Mouse (Mus musculus) midbrain, embryonic 14.5 days (tissue): ENCODE data around the gene Lrp2bp. TPM values are rescaled to one million over a fixed set of nuclear protein-coding genes. Genes with fewer than 3 reads are reported as not detected.
A peak's percentile ranks its signal among the peaks of the same experiment; 100 is the strongest.

Experiments used
- ATAC-seq: fragments of 200-750 bp; cut with Nextera tagmentation; 2 replicates; pipeline ENCODE4 v1.8.0; 2017; ENCODE audit warnings: moderate number of reproducible peaks, moderate library complexity; ENCODE audit not compliant: low FRiP score, low TSS enrichment
- DNase-seq: peaks from one replicate; pipeline ENCODE4 v3.0.0-alpha.2; 2015
- H3K27ac ChIP-seq: fragments of 300-500 bp; sonication (generic); replicated peaks from 2 replicates; pipeline ENCODE4 v1.5.1; 2014; ENCODE audit warnings: mild to moderate bottlenecking, low read depth, low read length, moderate library complexity
- H3K27me3 ChIP-seq: fragments of 300-500 bp; sonication (generic); 2 replicates; pipeline ENCODE4 v1.6.1; 2014; ENCODE audit warnings: low read length, control low read depth, mixed read lengths; ENCODE audit not compliant: control insufficient read depth, insufficient read depth
- H3K36me3 ChIP-seq: fragments of 300-500 bp; sonication (generic); 2 replicates; pipeline ENCODE4 v1.6.1; 2014; ENCODE audit warnings: low read length, control low read depth; ENCODE audit not compliant: control insufficient read depth, insufficient read depth
- H3K4me1 ChIP-seq: fragments of 300-500 bp; sonication (generic); 2 replicates; pipeline ENCODE4 v1.6.1; 2014; ENCODE audit warnings: mild to moderate bottlenecking, antibody characterized with exemption, low read length, control low read depth; ENCODE audit not compliant: control insufficient read depth, insufficient read depth
- H3K4me2 ChIP-seq: fragments of 300-500 bp; sonication (generic); 2 replicates; pipeline ENCODE4 v1.6.1; 2014; ENCODE audit warnings: mild to moderate bottlenecking, low read length, moderate library complexity
- H3K4me3 ChIP-seq: fragments of 300-500 bp; sonication (generic); replicated peaks from 2 replicates; pipeline ENCODE4 v1.5.1; 2014; ENCODE audit warnings: low read depth, low read length
- H3K9ac ChIP-seq: fragments of 300-500 bp; sonication (generic); replicated peaks from 2 replicates; pipeline ENCODE4 v1.6.1; 2014; ENCODE audit warnings: mild to moderate bottlenecking, low read length, moderate library complexity
- H3K9me3 ChIP-seq: fragments of 300-500 bp; sonication (generic); 2 replicates; pipeline ENCODE4 v1.6.1; 2016; ENCODE audit warnings: low read length, control low read depth, mixed read lengths; ENCODE audit not compliant: control insufficient read depth
- WGBS: fragments of 180-500 bp; shearing (Covaris S2); extraction: QIAGEN DNeasy Blood & Tissue Kit; methylation state at CpG from one replicate; pipeline ENCODE4 v1.1.7; 2014; 5-methylcytosine and 5-hydroxymethylcytosine counted together
- polyA plus RNA-seq: library from polyadenylated mRNA; unstranded; fragments of >200 nt; fragmentation: Nextera tagmentation; extraction: Ambion mirVana; gene quantifications from 2 replicates; pipeline ENCODE4 v1.2.1, GENCODE M21; 2014

Lrp2bp gene
- polyA plus RNA-seq, 1 experiment from 2014 or later, result 0.91 TPM

DNA sequence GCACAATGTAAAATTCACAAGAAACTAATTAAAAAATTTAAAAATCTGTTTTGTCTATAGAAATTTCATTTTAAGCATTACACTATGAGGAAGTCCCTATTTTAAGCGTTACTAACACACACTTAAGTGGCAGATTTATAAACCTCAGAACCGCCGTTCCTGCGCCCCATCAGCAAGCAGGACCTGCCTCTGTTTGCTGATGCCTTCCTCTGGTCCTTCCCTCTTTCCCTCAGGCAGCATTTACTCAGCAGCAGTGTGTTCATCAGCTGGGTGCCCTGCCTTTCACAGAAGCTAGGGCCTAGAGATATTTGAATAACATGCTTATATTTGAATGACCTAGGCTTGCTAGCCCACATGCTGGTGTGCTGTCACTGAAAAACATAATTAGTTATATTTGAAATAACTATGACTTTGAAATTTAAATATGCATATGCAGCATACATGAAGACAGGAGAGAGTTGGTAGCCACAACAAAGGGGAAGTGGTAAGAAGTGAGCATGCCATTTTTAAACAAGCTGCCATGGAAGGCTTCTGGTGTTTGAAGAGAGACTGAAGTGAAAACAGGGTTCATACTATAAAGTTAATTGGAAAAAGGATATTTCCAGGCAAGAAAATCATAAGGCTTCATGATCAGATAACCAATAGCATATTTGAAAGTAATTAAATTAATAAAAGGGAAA, 8.3 kb upstream of the Lrp2bp start:
- Histone ChIP-seq H3K4me2 (no peak overlapping the region), H3K4me1 (no peaks in the 10 kb centered on the region), H3K27me3 (no peaks in the 10 kb centered on the region), H3K36me3 (peaks cover 28% of the 10 kb centered on the region), H3K4me3 (no peak overlapping the region), H3K9me3 (no peaks in the 10 kb centered on the region), H3K27ac (no peak overlapping the region), H3K9ac (no peak overlapping the region)
- 92% methylated on average over 4 of the region's 4 CpGs for WGBS
- ATAC-seq (no peak), DNase-seq (no peak)

DNA sequence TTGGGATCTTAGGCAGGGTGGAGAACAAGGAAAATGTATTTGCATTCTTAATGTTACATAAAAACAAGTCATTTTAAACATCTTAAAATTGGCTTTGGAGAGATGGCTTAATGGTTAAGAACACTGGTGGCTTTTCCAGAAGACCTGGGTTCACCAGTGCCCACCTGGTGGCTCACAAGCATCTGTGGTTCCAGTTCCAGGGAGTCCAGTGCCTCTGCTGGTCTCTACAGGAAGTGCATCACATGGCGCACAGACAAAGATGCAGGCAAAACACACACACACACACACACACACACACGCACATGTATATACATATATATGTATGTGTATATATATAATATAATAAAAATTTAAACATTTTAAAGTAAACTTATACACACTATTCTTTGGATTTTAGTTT, 5.0 kb upstream of the Lrp2bp start:
- Histone ChIP-seq H3K4me2 (no peak overlapping the region), H3K9me3 (no peaks in the 10 kb centered on the region), H3K27ac (no peak overlapping the region), H3K27me3 (no peaks in the 10 kb centered on the region), H3K4me3 (no peak overlapping the region), H3K4me1 (no peaks in the 10 kb centered on the region; the same call in 1 of the 2 replicates), H3K9ac (no peak overlapping the region), H3K36me3 (peaks cover 34% of the 10 kb centered on the region)
- 100% methylated on average over 2 of the region's 2 CpGs for WGBS
- no peak for ATAC-seq
- no peak for DNase-seq

DNA sequence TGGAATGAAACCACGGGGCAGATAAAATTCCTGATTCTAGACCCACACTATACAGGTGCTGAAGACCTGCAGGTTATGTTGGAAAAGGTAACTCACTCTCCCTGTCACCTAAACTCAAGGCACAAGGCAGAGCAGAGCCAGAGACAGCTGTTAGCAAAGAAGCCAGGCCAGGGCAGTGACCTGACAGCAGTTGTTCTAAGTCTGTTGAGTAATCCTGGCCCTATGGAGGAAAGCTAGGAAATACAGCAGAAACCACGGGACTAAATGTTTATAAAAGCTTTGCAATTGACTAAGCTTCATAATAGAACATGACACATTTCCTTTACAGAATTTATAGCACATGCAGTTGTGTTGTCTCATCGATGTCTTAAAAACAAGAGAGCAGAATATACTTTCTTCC, 3.5 kb upstream of the Lrp2bp start:
- H3K4me3 ChIP-seq, result no peak overlapping the region
- no peaks in the 10 kb centered on the region for H3K9me3 ChIP-seq
- no peaks in the 10 kb centered on the region for H3K27me3 ChIP-seq
- no peak overlapping the region for H3K27ac ChIP-seq
- ATAC-seq, result no peak
- no peak overlapping the region for H3K4me2 ChIP-seq
- H3K36me3 ChIP-seq, result peaks cover 34% of the 10 kb centered on the region
- no peaks in the 10 kb centered on the region; the same call in none of the 2 replicates for H3K4me1 ChIP-seq
- DNase-seq, result no peak
- WGBS, result 92% methylated on average over 3 of the region's 3 CpGs
- no peak overlapping the region for H3K9ac ChIP-seq

DNA sequence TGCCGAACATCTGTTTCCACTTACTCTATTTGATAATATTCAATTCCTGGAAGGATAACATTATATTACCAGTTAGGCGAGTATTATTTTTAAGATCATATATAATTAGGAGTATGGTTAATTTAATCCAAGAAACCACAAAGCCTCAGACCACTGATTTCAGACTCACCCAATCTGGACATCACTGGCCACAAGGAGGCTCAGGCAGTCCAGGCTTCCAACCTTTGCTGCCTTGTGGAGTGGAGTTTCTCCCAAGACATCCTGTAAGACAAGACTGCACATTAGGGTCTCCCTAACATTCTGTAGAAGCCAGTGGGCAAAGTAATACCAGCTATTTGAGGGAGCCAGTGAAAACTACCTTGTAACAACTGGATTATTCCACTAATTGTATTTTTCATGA, 875 bp upstream of the Lrp2bp start:
- Histone ChIP-seq H3K27me3 (no peaks in the 10 kb centered on the region), H3K9me3 (no peaks in the 10 kb centered on the region), H3K4me2 (peak overlapping the region; percentile 83), H3K36me3 (peaks cover 29% of the 10 kb centered on the region), H3K27ac (no peak overlapping the region), H3K9ac (no peak overlapping the region), H3K4me1 (no peaks in the 10 kb centered on the region; the same call in none of the 2 replicates), H3K4me3 (no peak overlapping the region)
- ATAC-seq (no peak), DNase-seq (no peak)
- WGBS, result 93% methylated on average over 2 of the region's 2 CpGs

DNA sequence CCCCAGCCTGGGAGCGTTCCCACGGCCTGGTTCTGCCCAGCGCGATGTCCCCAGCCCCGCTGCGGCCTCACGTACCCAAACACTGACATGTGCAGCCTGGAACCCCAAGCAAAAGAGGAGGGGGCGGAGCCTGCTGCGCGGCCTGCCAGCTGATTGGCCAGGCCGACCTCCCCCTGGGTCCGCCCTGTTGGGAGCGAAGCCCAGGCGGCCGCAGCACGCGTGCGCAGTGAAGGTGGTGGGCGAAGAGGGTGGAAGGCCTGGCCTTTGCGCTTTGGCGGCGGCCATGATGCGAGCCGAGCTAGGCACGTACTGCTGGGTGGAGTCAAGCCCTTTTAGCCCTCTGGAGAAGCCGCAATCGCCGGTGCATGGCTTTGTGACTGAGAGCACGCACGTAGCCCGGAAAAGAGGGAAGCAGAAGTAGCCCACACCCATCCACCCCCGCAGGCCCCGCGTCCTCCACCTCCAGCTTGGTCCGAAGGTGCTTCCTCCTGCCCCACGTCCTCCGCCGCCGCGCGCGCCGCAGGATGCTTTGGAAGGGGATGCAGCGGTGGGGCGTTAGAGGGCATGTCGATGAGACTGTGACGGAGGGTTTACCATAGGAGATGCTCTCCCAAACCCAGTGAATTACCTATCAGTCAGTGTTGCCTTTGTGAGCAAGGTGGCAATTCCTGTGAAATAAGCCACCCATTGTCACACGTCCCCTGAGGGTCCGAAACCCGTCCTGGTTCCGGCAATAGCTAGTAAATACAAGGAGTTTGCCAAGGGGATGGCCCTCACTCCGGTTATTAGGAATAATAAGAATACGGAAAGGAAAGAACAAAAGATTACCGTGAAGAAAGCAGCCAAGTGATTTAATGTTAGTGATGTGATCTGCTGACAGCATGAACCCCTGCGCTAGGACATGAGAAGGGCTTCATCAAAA, 942 bp downstream of the Lrp2bp start:
- H3K4me3 ChIP-seq, result peak overlapping the region; percentile 58
- H3K9ac ChIP-seq, result peak overlapping the region; percentile 96
- peaks cover 22% of the 10 kb centered on the region for H3K36me3 ChIP-seq
- peak; percentile 98 for ATAC-seq
- DNase-seq, result peak; percentile 99
- no peaks in the 10 kb centered on the region for H3K9me3 ChIP-seq
- peak overlapping the region; percentile 83 for H3K4me2 ChIP-seq
- 3% methylated on average over 55 of the region's 55 CpGs for WGBS
- peak overlapping the region; percentile 100 for H3K27ac ChIP-seq
- no peaks in the 10 kb centered on the region for H3K27me3 ChIP-seq
- no peaks in the 10 kb centered on the region; the same call in none of the 2 replicates for H3K4me1 ChIP-seq

DNA sequence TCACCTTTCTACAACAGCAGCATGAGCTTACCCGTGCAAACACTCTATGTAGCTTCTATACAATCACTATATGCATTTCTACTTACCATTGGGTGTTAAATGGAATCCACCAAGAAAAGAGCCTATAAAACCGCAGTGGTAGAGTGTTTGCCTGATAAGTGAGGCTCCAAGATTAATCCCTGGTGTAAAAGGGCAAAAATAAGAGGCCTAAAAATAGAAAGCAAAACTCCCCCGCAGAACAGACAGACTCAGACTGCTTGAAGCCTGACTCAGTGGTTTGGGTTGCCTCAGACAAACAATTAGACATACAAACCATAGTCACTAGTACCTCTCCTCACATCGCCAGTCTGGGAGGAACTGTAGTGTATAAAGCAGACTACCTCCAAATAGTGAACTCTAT, 6.5 kb downstream of the Lrp2bp start, which contains the start of gene Ankrd37:
TSS of gene Ankrd37 (minus strand) at position 112 of the 400 bp plus-strand sequence.
- Histone ChIP-seq H3K9me3 (no peaks in the 10 kb centered on the region), H3K36me3 (no peaks in the 10 kb centered on the region), H3K4me1 (no peaks in the 10 kb centered on the region; the same call in 1 of the 2 replicates), H3K4me3 (no peak within 1 kb of the TSS), H3K27me3 (no peaks in the 10 kb centered on the region), H3K4me2 (no peak within 1 kb of the TSS), H3K9ac (no peak within 1 kb of the TSS), H3K27ac (no peak within 1 kb of the TSS)
- DNase-seq (no peak), ATAC-seq (no peak)
- 76% methylated on average over 4 of the region's 4 CpGs for WGBS

DNA sequence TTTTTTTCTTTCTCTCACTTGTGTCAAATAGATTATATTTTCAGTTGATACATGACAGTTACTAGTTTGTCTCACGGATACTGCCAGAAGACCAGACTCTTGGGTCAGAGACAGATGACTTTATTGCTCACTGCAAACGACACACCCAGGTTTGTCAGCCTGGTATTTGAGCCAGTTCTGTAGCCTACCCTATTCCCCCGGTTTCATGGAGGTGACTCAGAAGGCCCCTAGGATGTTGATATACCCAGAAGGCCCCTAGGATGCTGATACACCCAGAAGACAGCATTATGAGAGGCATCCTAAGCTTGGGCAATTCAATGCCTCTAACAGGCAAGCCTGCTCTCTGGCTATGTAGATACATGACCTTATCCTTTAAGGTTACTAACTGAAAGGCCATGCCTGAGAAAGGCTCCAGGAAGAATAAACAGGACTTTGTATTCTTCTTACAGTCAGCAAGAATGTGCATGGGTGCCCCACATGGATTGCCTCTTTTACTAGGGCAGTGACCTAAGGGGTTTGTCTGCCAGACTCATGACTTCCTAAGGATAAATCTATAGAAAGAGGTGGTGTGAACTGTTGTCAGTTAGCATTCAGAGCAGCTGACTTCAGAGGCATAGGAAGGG, 8.1 kb downstream of the Lrp2bp start:
- DNase-seq (no peak), ATAC-seq (no peak)
- Histone ChIP-seq H3K36me3 (no peaks in the 10 kb centered on the region), H3K27ac (no peak overlapping the region), H3K9ac (no peak overlapping the region), H3K4me3 (no peak overlapping the region), H3K4me1 (no peaks in the 10 kb centered on the region), H3K9me3 (no peaks in the 10 kb centered on the region), H3K4me2 (no peak overlapping the region), H3K27me3 (no peaks in the 10 kb centered on the region)
- 79% methylated on average over 3 of the region's 3 CpGs for WGBS

DNA sequence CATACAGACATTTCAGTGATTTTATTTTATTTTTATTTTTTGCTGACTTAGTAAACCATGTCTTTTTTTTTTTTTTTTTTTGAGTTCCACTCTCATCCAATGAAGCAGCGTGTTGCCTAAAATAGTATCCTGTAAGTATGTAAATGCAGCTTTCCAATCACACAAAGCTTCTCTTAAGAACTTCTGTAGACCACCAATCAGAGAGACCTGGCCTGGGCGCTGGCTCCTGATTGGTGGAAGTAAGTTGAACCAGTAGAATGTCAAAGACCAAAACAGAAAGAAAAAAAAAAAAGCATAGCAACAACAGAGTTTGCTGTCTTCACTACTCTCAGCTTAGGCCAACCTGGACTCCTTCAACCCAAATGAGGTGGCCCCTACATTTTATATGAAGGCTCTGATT, 11.2 kb downstream of the Lrp2bp start:
- Histone ChIP-seq H3K36me3 (no peaks in the 10 kb centered on the region), H3K27me3 (no peaks in the 10 kb centered on the region), H3K4me2 (peak overlapping the region; percentile 43), H3K4me3 (no peak overlapping the region), H3K4me1 (no peaks in the 10 kb centered on the region), H3K9ac (no peak overlapping the region), H3K27ac (no peak overlapping the region), H3K9me3 (no peaks in the 10 kb centered on the region)
- no peak for ATAC-seq
- peak; percentile 20 for DNase-seq
- WGBS, result 53% methylated on average over 2 of the region's 2 CpGs
